Mouse (Mus musculus) kidney, adult 2 months (tissue): ENCODE data around the gene Fhod1. TPM values are rescaled to one million over a fixed set of nuclear protein-coding genes. Genes with fewer than 3 reads are reported as not detected.

Experiments used
- DNase-seq: peaks from one replicate; pipeline ENCODE4 v3.0.0; 2021
- H3K27ac ChIP-seq: fragments of 200-500 bp; 2 replicates; pipeline ENCODE4 v1.5.1; 2012; ENCODE audit warnings: low read depth, low read length, control low read depth, inconsistent platforms; ENCODE audit not compliant: insufficient read depth
- H3K27me3 ChIP-seq: fragments of 200-500 bp; replicated peaks from 2 replicates; pipeline ENCODE4 v1.6.1; 2012; ENCODE audit warnings: mild to moderate bottlenecking, moderate library complexity, low read length, inconsistent platforms; ENCODE audit not compliant: control insufficient read depth, insufficient read depth
- H3K36me3 ChIP-seq: fragments of 200-500 bp; 2 replicates; pipeline ENCODE4 v1.6.1; 2012; ENCODE audit warnings: mild to moderate bottlenecking, moderate library complexity, low read length, inconsistent platforms; ENCODE audit not compliant: control insufficient read depth, insufficient read depth
- H3K4me1 ChIP-seq: fragments of 200-500 bp; 2 replicates; pipeline ENCODE4 v1.6.1; 2011; ENCODE audit warnings: low read length; ENCODE audit not compliant: control insufficient read depth, insufficient read depth
- H3K4me3 ChIP-seq: fragments of 200-500 bp; 2 replicates; pipeline ENCODE4 v1.5.1; 2011; ENCODE audit warnings: mild to moderate bottlenecking, low read depth, low read length, control low read depth; ENCODE audit not compliant: insufficient read depth
- CTCF ChIP-seq: fragments of 200-500 bp; conservative IDR thresholded peaks from 2 replicates; pipeline ENCODE4 v1.5.1; 2011; ENCODE audit warnings: low read depth, mild to moderate bottlenecking, control low read depth, low read length, moderate library complexity, mixed read lengths; ENCODE audit not compliant: insufficient read depth, insufficient read length
- POLR2A ChIP-seq: fragments of 200-500 bp; IDR thresholded peaks from one replicate; pipeline ENCODE4 v1.6.1; 2011; ENCODE audit warnings: low read depth, low read length, control low read depth
- WGBS: fragments of 180-500 bp; shearing (Covaris S2); methylation state at CpG from one replicate; pipeline ENCODE4 v1.1.7; 2018; 5-methylcytosine and 5-hydroxymethylcytosine counted together
- polyA plus RNA-seq: library from polyadenylated mRNA; depleted of rRNA; stranded (reverse); fragments of >200 nt; gene quantifications from 2 replicates; pipeline ENCODE4 v1.2.3, GENCODE M21; 2012

Gene Fhod1
- polyA plus RNA-seq, 1 experiment, result 20.0 TPM

DNA sequence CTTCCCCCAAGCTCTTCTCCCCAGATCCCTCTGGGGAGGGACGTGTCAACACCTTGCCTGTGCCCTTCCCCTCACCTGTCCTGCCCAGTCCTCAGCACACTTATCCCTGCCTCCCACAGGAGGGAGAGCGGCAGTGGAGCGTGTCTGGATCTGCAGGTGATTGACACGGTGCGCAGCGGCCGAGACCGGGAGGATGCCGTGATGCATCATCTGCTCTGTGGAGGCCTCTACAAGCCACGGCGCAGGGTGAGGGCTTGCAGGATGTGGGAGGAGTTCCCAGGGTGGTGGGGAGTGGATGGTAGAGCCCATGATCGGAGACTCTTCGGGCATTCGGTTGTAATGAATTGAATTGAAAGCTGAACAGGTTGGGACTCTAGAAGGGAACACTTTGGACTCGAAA, 11.5 kb upstream of the Fhod1 start:
- H3K4me1 ChIP-seq, result 0 out of 2 replicates have a peak, but pooled peaks cover 4% of the 10 kb centered on the region
- TF ChIP-seq CTCF, result no peak
- TF ChIP-seq POLR2A, result no peak
- no peak overlapping the region for H3K27ac ChIP-seq
- H3K4me3 ChIP-seq, result no peak overlapping the region
- no peaks in the 10 kb centered on the region for H3K36me3 ChIP-seq
- no peaks in the 10 kb centered on the region for H3K27me3 ChIP-seq
- 45% methylated on average over 15 of the region's 15 CpGs for WGBS
- no peak for DNase-seq

DNA sequence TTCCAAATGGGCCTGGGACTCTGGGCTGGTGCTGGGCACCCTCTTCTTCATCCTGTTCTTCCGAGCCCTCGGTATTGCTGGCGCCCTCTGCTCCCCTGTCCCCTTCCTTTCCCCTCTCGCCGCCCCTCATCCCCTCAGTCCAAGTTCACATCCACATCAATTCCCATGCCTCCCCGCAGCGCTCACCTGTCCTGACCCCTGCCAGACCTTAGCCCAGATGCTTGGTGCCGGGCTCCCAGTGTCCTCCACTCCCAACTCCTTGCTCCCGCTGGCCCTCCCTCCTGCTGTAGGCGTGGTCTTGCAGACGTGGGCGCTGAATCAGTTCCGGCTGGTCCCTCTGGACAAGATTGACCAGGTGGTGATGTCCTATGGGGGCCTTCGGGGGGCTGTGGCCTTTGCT, 8.9 kb upstream of the Fhod1 start:
- Histone ChIP-seq H3K4me3 (no peak overlapping the region), H3K27ac (no peak overlapping the region), H3K4me1 (no peaks in the 10 kb centered on the region), H3K27me3 (no peaks in the 10 kb centered on the region), H3K36me3 (no peaks in the 10 kb centered on the region)
- no peak for DNase-seq
- TF ChIP-seq POLR2A, result no peak
- 88% methylated on average over 14 of the region's 14 CpGs for WGBS

DNA sequence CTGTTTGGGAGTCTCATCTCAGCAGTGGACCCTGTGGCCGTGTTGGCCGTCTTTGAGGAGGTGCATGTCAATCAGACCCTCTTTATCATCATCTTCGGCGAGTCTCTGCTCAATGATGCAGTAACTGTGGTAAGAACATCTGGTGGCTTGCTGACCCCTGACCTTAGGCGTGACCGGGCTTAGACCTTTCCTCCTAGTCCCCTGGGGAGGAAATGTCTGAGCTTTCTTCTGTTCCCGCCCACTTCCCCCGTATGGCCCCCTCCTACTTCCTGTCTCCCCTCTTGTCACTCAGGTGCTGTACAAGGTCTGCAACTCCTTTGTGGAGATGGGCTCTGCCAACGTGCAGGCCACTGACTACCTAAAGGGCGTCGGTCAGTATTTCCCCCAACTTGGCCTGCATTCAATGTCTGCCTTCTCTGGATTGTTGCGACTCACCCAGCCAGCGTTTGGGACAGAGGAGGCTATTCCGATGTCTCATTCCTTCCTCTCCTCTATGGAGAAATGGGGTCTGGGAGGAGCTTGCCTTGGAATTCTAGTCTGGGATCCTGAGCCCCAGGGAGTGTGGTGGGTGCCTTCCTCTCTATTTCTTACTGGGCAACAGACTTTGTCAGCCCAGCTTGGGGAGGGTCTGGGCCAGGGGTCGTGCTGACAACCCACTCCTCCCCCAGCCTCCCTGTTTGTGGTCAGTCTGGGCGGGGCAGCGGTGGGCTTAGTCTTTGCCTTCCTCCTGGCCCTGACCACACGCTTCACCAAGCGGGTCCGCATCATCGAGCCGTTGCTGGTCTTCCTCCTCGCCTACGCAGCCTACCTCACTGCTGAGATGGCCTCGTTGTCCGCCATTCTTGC, 7.6 kb upstream of the Fhod1 start:
- Histone ChIP-seq H3K36me3 (no peaks in the 10 kb centered on the region), H3K27me3 (no peaks in the 10 kb centered on the region), H3K4me1 (no peaks in the 10 kb centered on the region), H3K27ac (peak overlapping the region; percentile 19; the same call in 1 of the 2 replicates), H3K4me3 (0 out of 2 replicates have a peak overlapping the region, but pooled peaks have one; percentile 19)
- 68% methylated on average over 26 of the region's 26 CpGs for WGBS
- TF ChIP-seq POLR2A (no peak), CTCF (no peak)
- DNase-seq, result peak; percentile 75

GRCm38 (mm10) chr8:105354549-105354948, 6.8 kb upstream of the Fhod1 start:
- DNase-seq, result no peak
- Histone ChIP-seq H3K4me1 (no peaks in the 10 kb centered on the region), H3K27me3 (no peaks in the 10 kb centered on the region), H3K4me3 (no peak overlapping the region), H3K36me3 (no peaks in the 10 kb centered on the region), H3K27ac (no peak overlapping the region)
- WGBS, result 97% methylated on average over 4 of the region's 4 CpGs
- TF ChIP-seq POLR2A (no peak), CTCF (no peak)

DNA sequence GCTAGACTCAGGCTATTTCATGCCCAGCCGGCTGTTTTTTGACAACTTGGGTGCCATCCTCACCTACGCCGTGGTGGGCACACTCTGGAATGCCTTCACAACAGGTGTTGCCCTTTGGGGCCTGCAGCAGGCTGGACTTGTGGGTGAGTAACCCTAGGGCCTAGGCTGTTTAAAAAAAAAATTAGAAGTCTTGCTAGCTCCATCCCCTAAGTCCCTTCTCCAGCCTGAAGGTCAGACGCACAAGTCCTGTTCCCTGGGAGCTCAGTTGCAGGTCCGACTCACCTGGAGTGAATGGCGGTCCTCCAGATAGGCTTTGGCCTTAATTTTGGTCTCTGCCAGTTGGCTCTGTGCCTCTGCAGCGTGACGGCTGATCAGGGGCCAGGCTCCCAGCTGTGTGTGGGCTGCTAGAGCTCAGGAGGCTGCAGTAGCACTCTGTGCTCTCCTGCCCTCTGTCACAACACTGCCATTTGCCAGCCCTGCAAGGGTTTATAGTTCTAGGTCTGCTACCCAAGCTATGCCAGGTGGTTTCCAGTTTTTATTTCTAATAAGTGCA, 5.9 kb upstream of the Fhod1 start:
- Histone ChIP-seq H3K4me3 (no peak overlapping the region), H3K27ac (no peak overlapping the region), H3K27me3 (no peaks in the 10 kb centered on the region), H3K4me1 (no peaks in the 10 kb centered on the region), H3K36me3 (no peaks in the 10 kb centered on the region)
- TF ChIP-seq CTCF (no peak), POLR2A (no peak)
- 65% methylated on average over 8 of the region's 8 CpGs for WGBS
- DNase-seq, result no peak

DNA sequence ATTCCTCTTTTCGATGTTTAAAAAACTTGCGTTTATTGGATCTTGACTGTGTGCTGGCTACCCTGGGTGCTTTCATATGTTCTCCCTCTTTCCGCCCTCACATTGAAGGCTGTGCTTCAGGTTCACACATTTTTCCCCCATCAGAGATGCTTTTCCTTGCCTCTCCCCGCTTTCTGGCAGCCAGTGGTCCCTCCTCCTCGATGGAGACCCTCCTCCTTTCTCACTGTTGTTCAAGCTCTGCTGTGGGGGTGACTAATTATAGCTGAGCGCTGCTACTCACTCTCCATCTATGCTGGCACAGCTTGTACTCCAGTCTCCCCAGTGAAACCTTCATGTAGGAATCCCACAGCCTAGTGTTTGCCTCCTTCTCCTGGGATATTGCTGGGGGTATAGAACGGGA, 2.4 kb upstream of the Fhod1 start:
- 72% methylated on average over 7 of the region's 7 CpGs for WGBS
- H3K27me3 ChIP-seq, result no peaks in the 10 kb centered on the region
- TF ChIP-seq POLR2A (no peak), CTCF (no peak)
- H3K4me1 ChIP-seq, result no peaks in the 10 kb centered on the region; the same call in 1 of the 2 replicates
- H3K4me3 ChIP-seq, result no peak overlapping the region
- no peak overlapping the region for H3K27ac ChIP-seq
- DNase-seq, result no peak
- no peaks in the 10 kb centered on the region for H3K36me3 ChIP-seq

DNA sequence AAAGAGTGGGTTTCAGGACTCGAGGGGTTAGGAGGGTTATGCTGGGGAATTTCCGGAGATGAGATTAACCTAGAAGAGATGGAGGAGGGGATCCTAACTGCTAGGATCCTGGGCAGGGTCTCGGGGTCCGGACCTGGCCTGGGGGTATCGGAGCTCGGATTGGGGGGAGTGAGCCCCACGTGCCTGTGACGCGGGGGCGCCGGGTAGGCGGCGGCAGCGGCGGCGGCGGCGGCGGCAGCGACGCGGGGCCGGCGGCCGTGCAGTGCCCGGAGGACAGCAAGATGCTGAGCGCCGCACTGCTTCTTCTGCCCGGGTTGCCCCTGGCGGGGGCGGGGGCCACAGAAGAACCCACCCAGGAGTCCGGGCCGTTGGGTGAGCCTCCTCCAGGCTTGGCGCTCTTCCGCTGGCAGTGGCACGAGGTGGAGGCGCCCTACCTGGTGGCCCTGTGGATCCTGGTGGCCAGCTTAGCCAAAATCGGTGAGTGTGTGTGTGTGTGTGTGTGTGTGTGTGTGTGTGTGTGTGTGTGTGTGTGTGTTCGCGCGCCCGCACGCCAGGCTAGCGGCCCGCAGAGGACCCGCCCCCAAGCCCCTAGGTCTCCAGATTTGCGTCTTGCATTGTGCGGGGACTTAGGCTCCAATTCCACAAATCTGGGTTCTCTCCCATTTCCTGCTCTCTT, 1.5 kb upstream of the Fhod1 start:
- 4% methylated on average over 48 of the region's 48 CpGs for WGBS
- Histone ChIP-seq H3K4me3 (peak overlapping the region; percentile 64), H3K4me1 (no peaks in the 10 kb centered on the region; the same call in 1 of the 2 replicates), H3K27ac (no peak overlapping the region), H3K36me3 (no peaks in the 10 kb centered on the region), H3K27me3 (no peaks in the 10 kb centered on the region)
- DNase-seq, result no peak
- TF ChIP-seq CTCF, result no peak
- no peak for TF ChIP-seq POLR2A
